Mouse (Mus musculus) G1E-ER4 (cell line): ENCODE data around the gene Cdadc1. TPM values are rescaled to one million over a fixed set of nuclear protein-coding genes. Genes with fewer than 3 reads are reported as not detected.

Experiments
- GATA1 ChIP-seq: IDR thresholded peaks from one replicate; pipeline ENCODE4 v1.8.0; 2012; ENCODE audit warnings: low read length, inconsistent platforms
- polyA plus RNA-seq: library from polyadenylated mRNA; stranded (reverse); fragments of >175 nt; gene quantifications from 2 replicates; pipeline ENCODE4 v1.2.3, GENCODE M21; 2012

The Cdadc1 gene
- polyA plus RNA-seq: 29.4 and 37.6 TPM in 2 replicates

DNA sequence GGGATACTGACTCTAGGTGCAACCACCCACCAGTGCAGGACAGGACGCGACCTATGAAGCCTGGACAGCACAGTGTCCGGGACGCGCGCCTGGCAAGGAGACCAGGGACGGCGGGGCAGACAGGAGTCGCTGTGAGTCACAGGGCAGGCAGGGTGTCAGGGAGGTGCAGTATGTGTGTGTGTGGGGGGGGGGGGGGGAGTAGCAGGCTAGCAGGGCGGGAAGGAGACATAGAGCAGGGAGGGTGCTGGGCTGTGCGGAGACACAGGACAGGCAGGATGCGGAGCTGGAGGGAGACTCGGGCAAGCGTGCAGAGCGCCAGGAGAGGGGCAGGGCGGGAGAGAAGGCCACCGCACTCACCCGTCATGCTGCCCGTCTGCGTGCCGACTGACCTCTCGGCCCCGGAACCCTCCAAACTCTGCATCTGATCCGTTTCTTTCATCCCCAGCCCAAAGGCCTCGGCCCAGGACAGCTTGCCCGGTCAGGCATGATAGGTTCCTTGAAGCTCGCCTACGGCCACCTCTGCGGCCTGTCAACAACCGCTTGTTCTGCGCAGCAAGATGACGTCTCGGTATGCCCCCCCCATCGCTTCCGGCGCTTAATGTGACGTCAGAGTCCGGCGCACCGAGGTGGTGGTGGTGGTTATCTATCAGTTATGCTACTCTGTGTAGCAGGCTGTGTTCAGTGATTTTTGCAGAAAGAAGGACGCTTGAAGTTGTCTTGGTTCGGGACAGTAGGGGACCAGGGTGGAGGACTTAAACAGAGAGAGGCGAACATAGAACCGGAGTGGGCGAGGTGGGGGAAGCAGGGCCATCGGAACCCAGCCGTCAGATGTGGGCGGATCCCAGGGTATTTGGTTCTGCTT is at the start of gene Cdadc1:
Gene Cdadc1, minus strand, starts transcription at position 562 of the 862 bp plus-strand sequence.
- no peak for TF ChIP-seq GATA1

DNA sequence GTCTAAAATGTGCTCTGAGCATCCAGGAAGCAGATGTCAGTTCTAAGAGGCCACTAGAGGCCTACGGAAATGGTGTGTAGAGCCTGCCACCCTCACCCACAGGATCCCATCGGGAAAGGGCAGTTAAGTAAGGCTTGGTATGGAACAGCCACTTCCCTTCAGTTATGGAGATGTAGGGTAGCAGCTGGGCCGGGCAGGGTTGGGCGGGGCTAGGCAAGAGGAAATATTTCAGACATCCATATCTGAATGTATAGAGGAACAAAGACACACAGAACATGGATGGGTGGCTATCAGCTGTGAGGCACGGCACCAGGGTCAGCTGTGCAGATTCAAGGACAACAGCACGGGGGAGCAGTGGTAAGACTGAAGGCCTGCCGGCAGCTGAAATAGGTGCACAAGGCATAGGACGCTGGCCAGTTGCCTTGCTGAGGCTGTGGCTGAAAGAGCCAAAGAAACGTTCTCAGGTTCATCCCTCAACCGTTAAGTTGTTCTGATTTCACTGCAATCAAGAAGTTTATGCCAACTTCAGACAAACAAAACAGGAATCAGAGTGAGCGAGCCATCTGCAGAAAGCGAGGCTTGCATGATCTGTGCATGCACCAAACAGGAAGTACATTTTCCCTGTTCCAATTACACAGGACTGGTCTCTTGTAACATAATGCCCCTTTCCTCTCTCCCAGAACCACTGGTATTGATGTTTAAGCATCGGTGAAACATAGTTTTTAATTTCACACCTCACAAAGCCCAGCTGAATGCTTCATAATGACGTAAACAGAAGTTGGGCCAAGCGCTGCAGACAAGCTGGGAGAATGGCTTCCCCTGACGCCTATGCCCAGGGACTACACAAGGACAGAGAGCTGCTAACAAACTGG is 49.3 kb upstream of the Cdadc1 start:
- TF ChIP-seq GATA1: no peak

DNA sequence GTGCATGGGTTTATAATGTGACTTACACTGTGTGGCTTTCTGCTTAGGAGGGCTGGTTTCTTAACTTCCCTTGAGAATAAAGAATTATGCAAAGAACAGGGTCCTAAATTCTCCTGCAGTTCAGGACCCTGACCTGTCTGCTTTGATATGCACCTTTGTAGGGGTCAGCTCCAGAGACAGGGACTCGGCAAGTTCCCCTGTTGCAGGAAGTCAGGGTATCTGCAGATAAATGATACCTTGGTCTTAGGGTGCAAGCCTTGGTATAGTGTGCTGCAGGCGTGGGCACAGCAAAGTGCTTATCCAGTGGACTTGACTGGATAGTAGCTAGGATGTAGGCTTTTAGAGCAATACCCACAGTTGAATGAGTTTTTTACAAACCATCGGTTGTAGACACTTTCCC is 47.1 kb upstream of the Cdadc1 start:
- TF ChIP-seq GATA1: no peak

DNA sequence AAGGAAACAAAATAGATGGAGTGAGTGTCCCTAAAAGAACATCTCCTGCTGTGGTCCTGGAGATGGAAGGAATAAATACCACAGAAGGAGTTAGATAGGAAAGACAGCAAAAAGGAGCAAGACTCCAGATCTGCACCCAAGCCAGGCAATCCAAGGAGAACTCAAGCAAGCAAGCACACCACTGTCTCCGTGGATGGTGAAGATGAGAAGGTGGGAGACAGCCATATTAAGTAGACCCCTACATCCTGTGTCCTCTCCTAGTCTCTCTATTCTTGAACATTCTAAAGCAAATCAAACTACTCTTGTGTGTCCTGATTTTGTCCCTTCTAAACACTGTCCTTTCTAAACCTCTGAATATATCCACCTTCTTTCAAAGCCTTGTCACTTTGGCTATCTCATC is 46.4 kb upstream of the Cdadc1 start:
- TF ChIP-seq GATA1: no peak

DNA sequence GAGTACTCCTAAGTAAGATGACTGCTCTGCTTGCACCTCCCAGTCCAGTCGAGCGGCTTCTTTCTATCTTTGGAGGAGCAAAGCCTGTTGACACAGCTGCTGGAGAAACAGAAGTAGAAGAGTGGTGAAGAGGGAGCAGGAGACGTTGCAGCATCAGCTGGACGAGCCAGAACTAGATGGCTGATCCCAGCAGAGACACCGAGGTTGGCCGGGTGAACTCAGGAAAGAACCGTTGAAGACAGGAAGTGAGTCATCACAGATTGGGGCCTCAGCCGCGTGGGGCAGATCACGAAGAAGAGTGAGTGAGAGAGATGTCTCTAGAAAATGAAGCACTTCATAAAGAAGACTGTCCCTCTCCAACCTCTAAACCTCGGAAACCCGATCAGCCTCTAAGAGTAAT is 45.8 kb upstream of the Cdadc1 start:
- TF ChIP-seq GATA1: no peak

DNA sequence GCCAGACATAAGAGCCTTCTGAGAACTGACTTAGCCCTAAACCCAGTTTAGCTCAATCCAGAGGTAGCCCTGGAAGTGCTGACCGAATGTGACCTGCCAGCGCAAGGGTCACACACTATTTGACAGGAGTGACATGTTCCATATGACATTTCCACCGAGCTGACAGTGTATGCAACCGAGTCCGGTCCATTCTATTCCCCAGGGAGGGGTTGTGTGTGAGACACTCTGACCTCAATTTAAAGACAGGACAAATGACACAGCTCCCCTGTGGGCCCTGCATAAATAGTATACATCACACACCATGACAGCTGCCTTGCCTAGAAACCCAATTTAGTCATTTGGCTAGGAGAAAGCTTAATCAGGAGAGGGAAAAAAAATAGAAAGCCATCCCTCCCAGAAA is 44.1 kb upstream of the Cdadc1 start:
- no peak for TF ChIP-seq GATA1

DNA sequence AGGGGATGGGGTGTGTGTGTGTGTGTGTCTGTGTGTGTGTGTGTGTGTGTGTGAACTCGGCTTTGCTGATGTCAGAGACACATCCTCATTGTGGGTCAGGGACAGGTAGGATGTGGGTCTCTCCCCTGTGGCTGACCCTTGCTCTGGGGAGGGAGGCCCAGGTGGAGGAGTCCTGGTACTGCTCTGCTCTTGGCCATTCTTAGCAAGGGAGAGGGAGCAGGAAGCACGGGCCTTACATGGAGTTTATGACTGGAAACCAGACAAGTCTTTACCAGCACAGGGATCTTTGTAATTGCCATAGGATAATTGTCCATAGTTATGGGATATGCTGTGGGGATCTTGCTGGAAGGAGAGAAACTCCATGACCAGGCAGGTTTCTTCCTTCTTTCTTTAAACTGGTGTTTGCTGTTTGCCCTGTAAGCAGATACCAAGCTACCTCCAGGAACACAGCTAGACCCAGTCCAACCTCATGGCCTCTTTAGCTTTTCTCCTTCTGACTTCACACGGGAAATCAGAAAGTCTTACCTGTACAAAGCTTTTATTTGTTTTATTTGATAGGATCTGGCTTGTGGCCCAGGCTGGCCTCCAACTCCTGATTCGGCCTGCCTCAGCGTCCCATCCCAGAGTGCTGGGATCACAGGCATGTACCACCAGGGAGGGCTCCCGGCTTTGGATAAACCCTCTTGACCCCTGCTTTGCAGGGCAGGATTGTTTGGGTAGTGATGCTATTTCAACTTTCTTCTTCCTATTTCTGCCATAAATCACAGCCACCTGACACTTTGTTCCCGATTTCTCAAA is 41.3 kb upstream of the Cdadc1 start:
- TF ChIP-seq GATA1: no peak

DNA sequence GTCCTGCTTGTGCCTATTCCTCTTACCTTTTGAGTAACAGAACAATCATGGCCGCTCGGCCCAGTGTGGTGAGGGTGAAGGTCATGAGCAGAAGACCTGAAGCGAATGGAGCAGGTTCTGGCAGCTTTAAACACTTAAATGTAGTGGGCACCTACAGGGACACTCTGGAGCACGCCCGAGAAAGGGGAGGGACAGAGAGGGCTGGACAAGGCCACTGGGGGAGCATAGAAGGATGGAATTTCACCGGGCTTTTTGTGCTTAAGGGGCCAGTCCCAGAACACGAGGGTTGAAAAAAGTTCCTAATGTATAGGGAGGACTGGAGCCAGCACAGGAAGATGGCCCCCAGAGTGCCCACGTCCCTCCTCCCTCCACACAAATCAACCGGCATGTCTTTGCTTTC is 36.2 kb upstream of the Cdadc1 start:
- TF ChIP-seq GATA1: no peak

DNA sequence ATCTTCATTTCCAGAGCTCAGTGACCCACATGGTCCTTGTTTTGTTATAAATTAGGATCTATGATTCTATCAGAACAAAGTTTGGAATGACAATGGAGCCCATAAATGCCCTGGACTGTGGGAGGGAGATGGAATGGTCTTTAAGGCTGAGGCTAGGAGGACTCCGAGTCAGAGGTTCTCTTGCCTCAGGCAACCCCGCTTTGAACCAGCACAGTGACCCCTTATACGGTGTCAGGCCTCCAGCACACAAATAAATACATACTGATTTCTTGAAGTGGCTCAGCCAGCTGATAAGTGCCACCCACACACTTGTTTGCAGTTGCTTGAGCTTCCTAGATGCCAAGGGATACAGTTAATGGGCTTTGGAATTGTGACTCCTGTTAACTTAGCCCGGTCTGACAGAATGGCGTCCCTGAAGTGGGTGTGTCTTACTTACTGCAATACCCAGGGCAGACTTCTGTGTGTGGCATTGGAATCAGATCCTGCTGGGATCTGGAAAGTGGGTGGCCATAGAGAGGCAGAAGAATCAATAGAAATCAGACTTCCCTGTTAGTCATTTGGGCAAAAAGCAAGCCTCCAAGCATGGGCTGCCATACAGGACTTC is 35.6 kb upstream of the Cdadc1 start:
- TF ChIP-seq GATA1: no peak

DNA sequence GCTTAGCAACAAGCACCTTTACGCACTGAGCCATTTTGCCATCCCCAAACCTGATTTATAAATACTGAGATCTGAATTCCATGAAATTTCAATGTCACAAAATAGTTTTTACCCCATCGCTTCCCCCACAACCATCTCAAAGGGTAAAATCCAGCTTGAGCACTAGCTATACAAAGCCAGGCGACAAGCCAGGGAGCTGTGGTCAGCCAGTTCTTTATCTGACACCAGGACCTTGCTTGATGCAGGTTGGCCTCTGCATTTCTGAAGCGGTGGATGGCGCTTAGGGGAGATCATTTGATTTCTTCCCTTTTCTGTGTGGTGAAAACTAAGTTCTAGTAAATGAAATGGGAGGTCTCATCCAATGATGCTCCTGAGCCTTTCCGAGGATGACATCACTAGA is 34.3 kb upstream of the Cdadc1 start:
- TF ChIP-seq GATA1: no peak

DNA sequence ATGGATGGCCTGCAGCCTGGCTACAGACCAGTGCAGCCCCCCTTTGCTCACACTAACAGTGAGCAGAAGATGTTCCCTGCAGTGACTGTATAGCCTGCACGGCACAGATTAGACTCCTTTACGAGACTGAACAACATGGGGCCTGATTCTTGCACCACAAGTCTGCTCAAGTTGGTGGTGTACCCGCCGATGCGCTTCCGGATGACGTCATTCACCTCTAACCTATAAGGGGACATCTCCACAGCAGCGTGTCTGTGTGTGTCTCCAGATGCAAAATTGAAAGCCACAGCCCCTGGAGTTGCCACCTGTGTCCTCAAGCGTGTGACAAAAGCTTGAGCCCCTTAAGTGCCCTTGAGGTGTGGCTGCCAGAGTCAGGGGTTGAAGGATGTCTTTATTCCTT is 32.3 kb upstream of the Cdadc1 start:
- no peak for TF ChIP-seq GATA1

DNA sequence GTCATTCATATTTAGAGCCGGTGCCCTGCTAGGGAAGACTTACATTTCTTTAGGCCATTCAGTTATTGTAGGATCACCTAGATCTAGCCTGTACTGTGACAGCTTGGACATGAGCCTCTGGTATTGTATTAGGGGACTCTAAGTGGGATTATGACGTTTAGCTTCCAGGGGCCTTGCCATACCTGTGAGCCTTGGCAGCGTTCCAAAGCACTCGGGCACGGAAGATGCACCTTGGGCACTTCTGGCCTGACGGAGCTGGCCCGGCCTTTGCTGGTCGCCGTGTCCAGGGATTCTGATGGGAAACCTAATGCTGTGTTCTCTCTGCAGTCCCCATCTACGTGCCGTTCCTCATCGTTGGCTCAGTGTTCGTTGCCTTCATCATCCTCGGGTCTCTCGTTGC is 31.5 kb upstream of the Cdadc1 start:
- TF ChIP-seq GATA1: no peak

DNA sequence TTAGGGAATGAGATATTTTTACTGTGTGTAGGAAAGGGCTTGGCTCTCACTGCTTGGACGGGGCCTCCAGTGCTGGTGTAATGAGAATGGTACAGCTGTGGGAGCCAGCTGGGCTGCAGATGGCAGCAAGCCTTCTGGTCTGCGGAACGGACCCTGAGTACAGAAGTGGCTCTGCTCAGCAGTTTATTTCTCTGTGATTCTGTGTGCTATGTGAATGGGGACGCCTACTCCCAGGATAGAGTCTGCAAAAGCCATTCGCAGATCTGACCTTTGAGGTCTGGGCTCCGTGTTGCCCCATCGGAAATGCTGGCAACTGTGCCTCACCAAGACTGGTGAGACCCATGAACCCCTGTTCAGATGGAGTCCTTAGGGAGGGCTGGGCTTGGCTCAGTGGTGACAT is 30.1 kb upstream of the Cdadc1 start:
- no peak for TF ChIP-seq GATA1

DNA sequence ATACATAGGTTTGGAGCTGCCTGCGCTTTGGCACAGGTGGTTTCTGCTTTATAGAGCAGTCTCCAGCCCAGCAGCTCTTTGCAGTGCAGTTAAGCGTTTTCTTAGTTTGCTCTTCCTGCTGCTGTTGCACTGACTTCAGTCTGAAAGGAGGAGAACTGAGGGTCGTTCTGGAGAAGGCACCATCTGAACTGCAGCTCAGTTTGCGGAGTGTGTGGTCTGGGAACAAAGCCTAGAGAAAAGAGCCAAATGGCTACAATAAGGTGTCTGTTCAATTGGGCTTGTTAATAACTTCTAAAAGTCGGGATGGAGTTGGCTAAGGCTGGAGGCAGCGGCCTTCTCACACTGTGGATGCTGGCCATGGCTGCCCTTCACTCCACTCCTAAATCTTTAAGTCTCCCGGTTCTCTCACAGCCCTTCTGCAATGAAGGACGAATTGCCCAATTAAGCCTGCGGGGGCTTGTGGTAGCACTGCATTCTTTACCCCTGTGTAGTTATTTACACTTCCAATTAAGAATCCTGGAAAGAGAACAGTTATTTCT is 29.5 kb upstream of the Cdadc1 start:
- TF ChIP-seq GATA1: no peak

DNA sequence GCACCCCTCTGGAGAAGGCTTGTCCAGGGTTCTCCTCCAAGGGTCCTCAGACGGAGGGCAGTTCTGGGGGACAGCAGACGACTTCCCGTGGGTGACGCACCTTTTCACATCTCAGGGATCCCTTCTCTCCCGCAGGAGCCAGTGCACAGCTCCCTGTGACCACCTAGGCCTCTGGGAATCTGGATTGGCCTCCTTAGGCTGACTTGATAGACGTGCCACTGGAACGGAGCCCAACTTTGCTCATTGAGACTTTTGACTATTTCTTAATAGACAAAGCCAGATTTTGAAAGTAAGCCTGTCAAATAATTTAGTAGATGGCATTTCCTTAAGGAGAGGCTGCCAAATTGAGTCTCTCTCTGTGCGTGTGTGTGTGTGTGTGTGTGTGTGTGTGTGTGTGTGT is 29.0 kb upstream of the Cdadc1 start:
- no peak for TF ChIP-seq GATA1
